Mouse (Mus musculus) thymus, postnatal 10 days (tissue): ENCODE data around the gene Spg20.

Experiments used
- DNase-seq, 2 experiments: peaks; one replicate each; pipeline ENCODE4 v3.0.0; 2021; ENCODE audit warnings: low spot score in 2 of 2

Gene Spg20

GRCm38 (mm10) chr3:55097186-55097585, 14.7 kb upstream of the Spg20 start:
- no peak for DNase-seq

- no peak for DNase-seq
These were observed 13.9 kb upstream of the Spg20 start for GRCm38 (mm10) chr3:55098014-55098413.

GRCm38 (mm10) chr3:55098990-55099389, 12.9 kb upstream of the Spg20 start:
- no peak for DNase-seq

GRCm38 (mm10) chr3:55101092-55101491, 10.8 kb upstream of the Spg20 start:
- no peak for DNase-seq

- DNase-seq, result no peak
These were observed 6.4 kb upstream of the Spg20 start for GRCm38 (mm10) chr3:55105372-55106023.

DNA sequence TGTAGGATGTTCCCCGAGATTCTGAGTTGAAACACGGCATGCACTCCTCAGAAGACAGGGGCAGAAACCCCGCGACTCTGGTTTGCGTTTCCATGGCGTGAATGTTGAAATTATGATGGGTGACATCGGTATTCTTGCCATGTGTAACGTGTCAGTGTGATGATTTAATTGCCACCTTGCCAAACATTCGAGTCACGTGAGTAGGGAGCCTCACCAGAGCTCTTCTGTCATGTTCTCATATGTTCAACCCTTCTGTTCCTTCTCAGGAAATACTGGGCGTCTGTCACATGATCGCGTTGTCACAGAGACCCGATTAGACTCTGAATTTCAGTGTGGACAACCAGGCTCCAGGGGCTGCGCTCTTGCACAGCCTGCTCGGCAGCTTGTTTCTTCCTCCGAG, 5.9 kb upstream of the Spg20 start:
- no peak for DNase-seq

DNA sequence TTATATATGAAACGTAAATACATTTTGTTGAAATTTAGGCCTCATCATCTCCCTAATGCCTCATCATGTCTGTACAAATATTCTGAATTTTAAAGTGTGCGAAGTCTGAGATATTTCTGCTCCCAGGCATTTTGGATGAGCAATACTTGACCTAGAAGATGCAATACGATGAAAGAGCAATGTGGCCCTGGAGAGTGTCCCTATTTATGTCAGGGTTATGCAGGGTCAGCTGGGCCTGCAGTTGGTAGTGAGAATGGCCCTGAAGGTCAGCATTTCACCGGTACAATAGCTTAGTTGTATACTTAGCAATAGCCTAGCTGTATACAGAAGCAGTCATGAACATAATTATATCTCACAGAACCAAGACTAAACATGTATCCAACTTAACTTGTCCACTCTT, 2.8 kb upstream of the Spg20 start:
- DNase-seq, result no peak

GRCm38 (mm10) chr3:55112710-55113415, 955 bp downstream of the Spg20 start:
- no peak for DNase-seq

- DNase-seq, result no peak
These were observed 2.6 kb downstream of the Spg20 start for GRCm38 (mm10) chr3:55114313-55115065.

- DNase-seq, result no peak
These were observed 3.2 kb downstream of the Spg20 start for GRCm38 (mm10) chr3:55115071-55115470.

DNA sequence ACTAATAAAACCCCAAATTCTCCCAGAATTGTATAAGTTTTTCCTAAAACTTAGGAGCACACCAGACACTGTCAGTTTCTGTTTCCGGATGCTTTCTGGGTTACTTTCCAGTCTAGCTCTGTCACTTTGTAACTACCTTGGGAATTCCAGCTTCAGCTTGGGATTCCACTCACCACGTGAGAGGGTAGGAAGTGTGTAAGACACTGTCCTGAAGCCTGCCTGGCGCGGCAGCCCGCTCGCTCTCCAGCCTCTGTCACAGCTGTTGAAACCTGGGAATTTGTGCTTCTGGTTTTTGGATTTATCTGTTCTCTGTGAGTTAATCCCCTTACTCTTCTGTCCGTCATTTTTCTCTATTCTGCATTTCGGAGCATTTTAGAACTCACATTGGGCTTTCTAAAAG, 4.1 kb downstream of the Spg20 start:
- DNase-seq, result no peak

- no peak for DNase-seq
These were observed 7.5 kb downstream of the Spg20 start for GRCm38 (mm10) chr3:55119275-55119898.

DNA sequence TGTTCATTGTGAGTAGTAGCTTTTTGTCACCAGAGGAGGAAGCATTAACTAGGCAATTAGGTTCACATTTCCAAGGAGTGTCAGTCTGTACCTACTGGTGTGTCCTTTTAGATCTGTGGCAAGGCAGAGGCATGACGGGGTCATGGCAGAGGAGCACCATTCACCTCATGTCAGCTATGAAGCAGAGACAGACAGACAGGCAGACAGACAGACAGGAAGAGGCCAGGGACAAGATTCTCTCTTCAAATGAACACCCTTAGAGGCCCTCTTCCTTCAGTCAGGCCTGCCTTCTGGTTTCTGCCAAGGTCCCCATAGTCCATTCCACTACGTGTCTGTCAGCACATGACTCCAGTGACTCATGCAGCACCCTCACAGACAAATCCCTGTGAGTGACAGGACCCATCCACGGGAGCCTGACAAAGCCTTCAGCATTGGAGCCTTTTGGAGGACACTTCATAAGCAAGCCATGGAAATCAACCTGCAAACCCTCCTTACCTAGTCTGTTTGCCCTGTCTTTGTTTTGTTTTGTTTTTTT, 10.5 kb downstream of the Spg20 start:
- no peak for DNase-seq

DNA sequence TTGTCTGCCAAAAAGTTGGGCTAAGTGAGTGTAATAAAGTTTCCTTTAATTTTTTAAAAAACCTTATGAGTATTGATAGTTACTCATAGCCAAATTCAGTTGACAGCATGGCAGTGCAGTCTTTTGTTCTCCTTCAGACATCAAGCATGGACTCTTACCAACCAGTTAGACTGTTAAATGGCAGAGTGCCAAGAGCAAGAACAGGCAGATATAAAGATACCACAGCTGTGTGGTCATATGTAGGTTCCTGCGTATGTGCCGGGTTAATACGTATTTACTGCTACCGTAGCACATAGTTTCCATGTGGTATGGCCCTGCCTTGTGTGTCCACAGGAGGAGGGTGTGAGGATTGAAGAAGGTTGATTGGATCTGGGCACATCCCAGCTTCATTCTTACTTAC, 11.2 kb downstream of the Spg20 start:
- no peak for DNase-seq

DNA sequence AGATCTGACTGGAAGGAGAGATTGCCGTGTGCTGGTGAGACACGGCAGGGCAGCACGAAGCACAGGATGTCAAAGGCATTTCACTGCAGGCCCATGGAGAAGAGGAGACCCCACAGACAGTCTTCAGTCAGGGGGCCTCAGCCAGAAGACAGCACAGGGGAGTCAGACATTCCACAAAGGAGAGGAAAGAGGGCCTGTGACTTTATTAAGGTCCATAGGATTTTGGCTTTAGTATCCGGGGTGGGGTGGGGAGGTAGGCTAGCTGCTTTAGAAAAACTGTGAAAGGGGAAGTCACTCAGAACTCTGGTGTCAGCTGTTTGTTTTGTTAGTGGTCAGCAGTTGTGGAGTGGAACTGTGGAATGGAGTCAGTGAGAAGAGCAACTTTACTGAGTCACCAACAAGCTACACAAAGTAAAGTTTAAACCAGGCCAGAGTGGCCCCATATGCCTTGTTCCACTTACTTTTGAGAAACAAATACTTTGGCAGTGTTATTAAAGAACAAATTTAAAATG, 17.3 kb downstream of the Spg20 start:
- no peak for DNase-seq

DNA sequence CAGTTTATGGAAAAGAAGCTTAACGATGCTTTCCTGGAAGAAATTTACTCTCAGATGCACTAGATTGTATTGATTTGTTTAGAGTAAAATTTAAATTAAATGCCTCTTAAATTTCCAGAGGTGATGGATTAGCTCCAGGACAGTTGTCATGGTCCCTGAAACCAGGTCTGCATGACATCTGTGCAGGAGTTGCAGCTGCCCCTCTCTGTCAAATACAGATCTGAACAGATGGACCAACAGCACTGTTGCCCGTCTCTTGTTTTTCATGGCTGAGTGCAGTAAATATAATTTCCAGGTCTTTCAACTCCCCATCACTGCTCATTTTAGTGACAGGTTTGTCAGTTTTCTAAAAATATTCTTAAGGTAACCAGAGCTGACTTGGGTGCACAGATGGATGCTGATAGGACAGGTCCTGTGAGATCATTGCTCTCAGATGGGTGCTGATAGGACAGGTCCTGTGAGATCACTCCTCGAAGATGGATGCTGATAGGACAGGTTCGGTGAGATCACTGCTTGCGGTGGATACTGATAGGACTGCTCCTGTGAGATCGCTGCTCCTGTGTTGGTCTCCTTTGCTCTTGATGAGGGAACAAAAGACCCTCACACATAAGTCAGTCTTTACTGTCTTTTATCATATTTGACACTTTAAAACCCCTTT, 19.8 kb downstream of the Spg20 start:
- DNase-seq, result no peak

GRCm38 (mm10) chr3:55137039-55137438, 25.1 kb downstream of the Spg20 start, which contains the start of gene Ccdc169:
TSS of gene Ccdc169 (plus strand) at chr3:55137339.
- no peak for DNase-seq

DNA sequence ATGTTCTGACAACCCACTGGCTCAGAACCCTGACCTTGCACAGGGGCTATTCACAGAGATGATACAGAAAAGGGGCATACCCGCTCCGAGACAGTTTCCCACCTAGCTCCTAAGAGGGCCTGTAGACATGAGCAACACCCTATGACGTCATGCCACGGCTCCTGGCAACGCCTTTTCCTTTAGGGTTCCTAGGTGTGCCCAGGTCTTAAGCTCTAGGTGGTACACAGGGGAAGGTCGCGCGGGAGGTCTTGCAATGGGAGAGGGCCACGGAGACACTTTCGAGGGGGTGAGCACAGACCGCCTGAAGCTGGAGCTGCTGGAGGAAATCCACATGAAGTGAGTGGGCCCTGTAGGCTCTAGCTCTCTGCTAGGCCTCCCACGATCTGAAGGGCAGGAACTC, 27.9 kb downstream of the Spg20 start:
- DNase-seq, result no peak

- DNase-seq, result no peak
These were observed 29.5 kb downstream of the Spg20 start for GRCm38 (mm10) chr3:55141401-55141800.

- no peak for DNase-seq
These were observed 33.0 kb downstream of the Spg20 start for GRCm38 (mm10) chr3:55144916-55145315.

DNA sequence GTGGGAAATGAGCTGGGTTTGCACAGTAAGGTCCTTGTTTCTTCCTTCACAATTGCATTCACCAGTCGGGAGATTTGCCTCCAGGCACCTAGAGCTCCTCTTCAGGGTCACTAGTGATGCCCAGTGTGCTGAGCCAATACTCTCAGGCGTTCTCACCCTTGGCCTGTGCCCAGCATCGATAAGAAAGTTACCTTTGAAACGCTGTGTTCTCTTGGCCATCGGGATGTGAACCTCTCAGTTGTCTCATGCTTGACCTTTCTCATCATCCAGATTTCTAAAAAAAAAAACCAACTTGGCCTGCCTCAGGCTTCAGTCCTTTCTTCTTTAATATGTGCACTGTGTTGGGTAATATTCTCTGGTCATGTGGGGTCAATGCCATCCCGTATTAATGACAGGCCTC, 34.5 kb downstream of the Spg20 start:
- DNase-seq, result no peak
